ENCODE assay signal across 12 mouse cellular contexts in the genomic region with DNA sequence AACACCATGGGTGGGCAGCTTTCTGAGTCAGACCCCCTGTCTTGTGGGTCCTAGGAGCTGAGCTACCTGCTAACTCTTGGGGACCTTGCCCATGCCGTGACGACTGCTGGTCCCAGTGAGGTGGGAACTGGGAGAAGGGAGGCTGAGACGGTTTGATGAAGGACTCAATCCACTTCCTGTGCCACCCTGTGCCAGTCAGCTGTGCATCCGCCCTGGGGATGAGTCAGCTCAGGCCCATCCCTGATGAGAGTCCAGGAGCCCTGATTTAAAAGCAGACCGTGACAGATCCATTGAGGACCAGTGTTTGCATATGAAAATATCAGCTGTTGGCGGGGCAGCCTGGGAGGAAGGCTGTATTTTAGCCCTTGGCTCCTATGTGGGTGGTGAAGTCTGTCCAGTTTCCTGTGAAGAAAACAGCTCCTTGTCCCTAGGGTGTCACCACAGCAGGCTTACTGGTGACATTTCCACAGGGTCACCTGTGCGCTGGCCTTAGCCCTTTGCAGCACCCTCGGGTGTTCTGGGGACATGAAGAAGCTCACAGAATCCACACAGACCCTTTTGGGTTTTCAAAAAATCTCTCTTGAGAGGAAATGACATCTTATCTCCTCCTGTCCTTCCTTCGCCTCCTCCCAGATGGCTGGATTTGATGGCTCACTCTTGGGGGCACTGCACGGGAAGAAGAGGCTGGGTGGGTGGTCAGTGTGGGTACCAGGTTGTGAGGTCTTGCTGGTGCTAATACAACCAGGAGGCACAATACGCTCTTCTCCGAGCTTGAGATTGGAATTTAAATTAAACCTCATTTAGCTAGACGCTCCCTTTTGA.
DNase-seq lines count a peak whose midpoint lies in the region; ATAC-seq lines count a peak whose summit lies in the region.
"Had no signal": no experiment of that assay in that cellular context is flagged by ENCODE, and none has a peak within 500 bp of the region (broad histone marks: within the 10 kb centered on the region; RNA-seq: fewer than 3 reads in every experiment).

No protein-coding gene starts in this region.

- no peak overlapping the region for H3K27ac ChIP-seq in lung, embryonic 15.5 days
- no peak overlapping the region for H3K27ac ChIP-seq in hindbrain, embryonic 16.5 days (ENCODE audit: low read depth, low read length)
- H3K27ac ChIP-seq in stomach, embryonic 15.5 days, result no peak overlapping the region
- H3K27ac ChIP-seq: gastrocnemius, adult 2 months; limb, embryonic 15.5 days had no signal

- 59% methylated on average over 13 of the region's 13 CpGs for WGBS in lung, embryonic 15.5 days
- 57% methylated on average over 13 of the region's 13 CpGs for WGBS in hindbrain, embryonic 16.5 days
- WGBS in stomach, embryonic 15.5 days, result 58% methylated on average over 13 of the region's 13 CpGs

- no peaks in the 10 kb centered on the region for H3K27me3 ChIP-seq in lung, embryonic 15.5 days
- no peaks in the 10 kb centered on the region for H3K27me3 ChIP-seq in hindbrain, embryonic 16.5 days (replicated peaks; ENCODE audit: control insufficient read depth, insufficient read depth, low read length)
- H3K27me3 ChIP-seq in stomach, embryonic 15.5 days (replicated peaks), result no peaks in the 10 kb centered on the region
- H3K27me3 ChIP-seq: limb, embryonic 15.5 days had no signal

- DNase-seq in cerebellum, postnatal 10 days, result peak; percentile 13
- no peak for DNase-seq in cerebellum, postnatal 36 days
- no peak for DNase-seq in lung, adult 18-20 months
- no peak for DNase-seq in Muller cell, postnatal 12 days (ENCODE audit: inconsistent ontology term)
- DNase-seq: adrenal gland, adult 8-10 months; gastrocnemius, adult 2 months; layer of hippocampus, adult 9-11 months had no signal

- H3K9ac ChIP-seq in lung, embryonic 15.5 days, result no peak overlapping the region
- no peak overlapping the region; the same call in 1 of the 2 replicates for H3K9ac ChIP-seq in hindbrain, embryonic 16.5 days (ENCODE audit: low read depth, low read length)
- no peak overlapping the region for H3K9ac ChIP-seq in stomach, embryonic 15.5 days
- H3K9ac ChIP-seq: limb, embryonic 15.5 days had no signal

- H3K4me3 ChIP-seq in lung, embryonic 15.5 days, result no peak overlapping the region
- no peak overlapping the region for H3K4me3 ChIP-seq in hindbrain, embryonic 16.5 days (ENCODE audit: low read length)
- H3K4me3 ChIP-seq in stomach, embryonic 15.5 days (replicated peaks), result no peak overlapping the region
- H3K4me3 ChIP-seq: gastrocnemius, adult 2 months; limb, embryonic 15.5 days had no signal

- H3K36me3 ChIP-seq in lung, embryonic 15.5 days, result no peaks in the 10 kb centered on the region
- no peaks in the 10 kb centered on the region for H3K36me3 ChIP-seq in hindbrain, embryonic 16.5 days (ENCODE audit: control insufficient read depth, insufficient read depth, low read length)
- H3K36me3 ChIP-seq in stomach, embryonic 15.5 days, result no peaks in the 10 kb centered on the region
- H3K36me3 ChIP-seq: limb, embryonic 15.5 days had no signal

- no peaks in the 10 kb centered on the region for H3K9me3 ChIP-seq in lung, embryonic 15.5 days
- H3K9me3 ChIP-seq in hindbrain, embryonic 16.5 days (ENCODE audit: control insufficient read depth, low read length), result no peaks in the 10 kb centered on the region
- no peaks in the 10 kb centered on the region for H3K9me3 ChIP-seq in stomach, embryonic 15.5 days
- H3K9me3 ChIP-seq: limb, embryonic 15.5 days had no signal

- H3K4me2 ChIP-seq in lung, embryonic 15.5 days, result 0 out of 2 replicates have a peak overlapping the region, but pooled peaks have one; percentile 12
- peak overlapping the region; percentile 9; the same call in 1 of the 2 replicates for H3K4me2 ChIP-seq in hindbrain, embryonic 16.5 days (ENCODE audit: low read length)
- peak overlapping the region; percentile 19; the same call in 1 of the 2 replicates for H3K4me2 ChIP-seq in stomach, embryonic 15.5 days
- H3K4me2 ChIP-seq: limb, embryonic 15.5 days had no signal

- peak; percentile 58; the same call in 1 of the 2 replicates for ATAC-seq in lung, embryonic 15.5 days (ENCODE audit: borderline replicate concordance, extremely low read depth, low FRiP score, low TSS enrichment)
- peak; percentile 48 for ATAC-seq in hindbrain, embryonic 16.5 days
- ATAC-seq in stomach, embryonic 15.5 days (ENCODE audit: insufficient read depth, low FRiP score, low read depth), result no peak
- ATAC-seq in erythroid progenitor cell, adult 5-6 weeks (replicated peaks; ENCODE audit: low FRiP score, poor library complexity, severe bottlenecking), result no peak

- H3K4me1 ChIP-seq in lung, embryonic 15.5 days, result peaks cover 15% of the 10 kb centered on the region; the same call in 1 of the 2 replicates
- peaks cover 11% of the 10 kb centered on the region for H3K4me1 ChIP-seq in hindbrain, embryonic 16.5 days (ENCODE audit: control insufficient read depth, insufficient read depth, low read depth, low read length)
- H3K4me1 ChIP-seq in stomach, embryonic 15.5 days, result peaks cover 7% of the 10 kb centered on the region
- H3K4me1 ChIP-seq: limb, embryonic 15.5 days had no signal

Comparison
In these comparisons a context has a peak if more than half of its experiments do, and no peak if none do; other contexts are left out.
1. DNase-seq: peak in cerebellum, postnatal 10 days (2 of 2); none in cerebellum, postnatal 36 days (0 of 2), lung, adult 18-20 months (0 of 2) and Muller cell, postnatal 12 days (single experiment).
2. ATAC-seq: peak in lung, embryonic 15.5 days (single experiment) and hindbrain, embryonic 16.5 days (single experiment); none in stomach, embryonic 15.5 days (single experiment) and erythroid progenitor cell, adult 5-6 weeks (single experiment).
3. Peak in every context shown above with its lines, with median percentiles within 50 percentile points of each other: H3K4me2 ChIP-seq.